Mouse (Mus musculus) limb, embryonic 13.5 days (tissue): ENCODE data around the gene St5. TPM values are rescaled to one million over a fixed set of nuclear protein-coding genes. Genes with fewer than 3 reads are reported as not detected.
A peak's percentile ranks its signal among the peaks of the same experiment; 100 is the strongest.

Experiments
- ATAC-seq: fragments of 200-750 bp; cut with Nextera tagmentation; 2 replicates; pipeline ENCODE4 v1.8.0; 2017; ENCODE audit warnings: low read depth, moderate number of reproducible peaks, moderate TSS enrichment; ENCODE audit not compliant: low FRiP score
- H3K27ac ChIP-seq: fragments of 300-500 bp; sonication (generic); 2 replicates; pipeline ENCODE4 v1.5.1; 2015; ENCODE audit warnings: inconsistent platforms, mild to moderate bottlenecking, moderate library complexity
- H3K27me3 ChIP-seq: fragments of 300-500 bp; sonication (generic); 2 replicates; pipeline ENCODE4 v1.6.1; 2015; ENCODE audit warnings: mild to moderate bottlenecking, inconsistent platforms
- H3K36me3 ChIP-seq: fragments of 300-500 bp; sonication (generic); 2 replicates; pipeline ENCODE4 v1.6.1; 2015; ENCODE audit warnings: inconsistent platforms, mild to moderate bottlenecking, moderate library complexity
- H3K4me1 ChIP-seq: fragments of 300-500 bp; sonication (generic); 2 replicates; pipeline ENCODE4 v1.6.1; 2015; ENCODE audit warnings: inconsistent platforms
- H3K4me2 ChIP-seq: fragments of 300-500 bp; sonication (generic); replicated peaks from 2 replicates; pipeline ENCODE4 v1.6.1; 2015; ENCODE audit warnings: inconsistent platforms, mild to moderate bottlenecking, moderate library complexity
- H3K4me3 ChIP-seq: fragments of 300-500 bp; sonication (generic); 2 replicates; pipeline ENCODE4 v1.5.1; 2015; ENCODE audit warnings: moderate library complexity, mild to moderate bottlenecking, inconsistent platforms
- H3K9ac ChIP-seq: fragments of 300-500 bp; sonication (generic); 2 replicates; pipeline ENCODE4 v1.6.1; 2015; ENCODE audit warnings: mild to moderate bottlenecking, inconsistent platforms
- H3K9me3 ChIP-seq: fragments of 300-500 bp; sonication (generic); 2 replicates; pipeline ENCODE4 v1.6.1; 2016; ENCODE audit warnings: inconsistent platforms
- WGBS: fragments of 180-500 bp; shearing (Covaris S2); methylation state at CpG from one replicate; pipeline ENCODE4 v1.1.7; 2015; 5-methylcytosine and 5-hydroxymethylcytosine counted together
- polyA plus RNA-seq: library from polyadenylated mRNA; unstranded; fragments of >200 nt; fragmentation: Nextera tagmentation; extraction: Ambion mirVana; gene quantifications from 2 replicates; pipeline ENCODE4 v1.2.1, GENCODE M21; 2015

St5 gene
- polyA plus RNA-seq, 1 experiment from 2014 or later: 47.3 TPM

DNA sequence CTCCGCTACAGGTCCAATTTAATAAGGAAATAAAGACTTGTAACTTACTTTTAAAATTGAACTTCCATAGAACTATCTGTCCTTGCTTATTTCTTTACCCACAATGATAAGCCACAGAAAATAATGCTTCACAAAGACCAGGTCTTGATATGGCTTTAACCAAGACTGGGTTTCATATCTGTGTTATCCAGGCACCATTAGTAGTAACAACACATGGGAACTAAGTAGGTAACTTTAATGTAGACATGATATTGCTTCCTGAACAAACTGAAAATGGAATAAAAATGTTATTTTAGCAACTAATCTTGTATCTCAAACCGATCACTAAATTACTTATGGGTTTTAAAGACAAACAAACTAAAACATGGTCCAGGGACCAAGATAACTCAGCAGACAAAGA, 44.1 kb downstream of the St5 start:
- no peaks in the 10 kb centered on the region for H3K27me3 ChIP-seq
- H3K36me3 ChIP-seq: peaks cover 4% of the 10 kb centered on the region; the same call in 1 of the 2 replicates
- H3K4me3 ChIP-seq: no peak overlapping the region
- H3K4me2 ChIP-seq: no peak overlapping the region
- WGBS: 95% methylated on average over 2 of the region's 2 CpGs
- H3K9me3 ChIP-seq: no peaks in the 10 kb centered on the region
- H3K27ac ChIP-seq: no peak overlapping the region
- no peak for ATAC-seq
- peaks cover 7% of the 10 kb centered on the region; the same call in 1 of the 2 replicates for H3K4me1 ChIP-seq
- H3K9ac ChIP-seq: no peak overlapping the region

- no peak overlapping the region for H3K27ac ChIP-seq
- ATAC-seq: no peak
- no peaks in the 10 kb centered on the region for H3K9me3 ChIP-seq
- H3K36me3 ChIP-seq: peaks cover 4% of the 10 kb centered on the region; the same call in 1 of the 2 replicates
- no peaks in the 10 kb centered on the region for H3K27me3 ChIP-seq
- H3K9ac ChIP-seq: no peak overlapping the region
- peaks cover 7% of the 10 kb centered on the region; the same call in 1 of the 2 replicates for H3K4me1 ChIP-seq
- no peak overlapping the region for H3K4me3 ChIP-seq
- H3K4me2 ChIP-seq: no peak overlapping the region
- WGBS: 67% methylated on average over 6 of the region's 6 CpGs
Observed at GRCm38 (mm10) chr7:109657884-109658283, 45.5 kb downstream of the St5 start.

DNA sequence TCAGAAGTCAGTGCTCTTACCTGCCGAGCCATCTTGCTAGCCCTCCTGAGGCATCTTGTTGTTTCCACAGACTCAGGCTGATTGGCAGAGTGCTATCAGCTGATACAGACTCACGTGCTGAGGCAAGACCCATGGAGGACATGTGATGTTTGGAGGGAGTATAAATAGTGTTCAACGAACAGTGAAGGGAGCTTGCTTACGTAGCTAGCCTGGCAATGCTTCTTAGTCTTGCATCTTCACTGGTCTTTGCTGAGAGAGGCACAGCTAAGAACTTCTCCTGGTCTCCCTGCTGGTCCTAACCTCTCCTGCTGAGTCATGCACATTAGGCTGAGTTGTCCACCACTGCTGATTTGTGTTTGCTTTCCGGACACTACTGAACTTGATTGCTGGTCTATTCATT, 48.5 kb downstream of the St5 start:
- ATAC-seq: no peak
- no peaks in the 10 kb centered on the region for H3K27me3 ChIP-seq
- H3K4me1 ChIP-seq: peaks cover 7% of the 10 kb centered on the region; the same call in 1 of the 2 replicates
- no peak overlapping the region for H3K27ac ChIP-seq
- H3K9ac ChIP-seq: no peak overlapping the region
- 91% methylated on average over 5 of the region's 5 CpGs for WGBS
- no peak overlapping the region for H3K4me2 ChIP-seq
- no peaks in the 10 kb centered on the region for H3K9me3 ChIP-seq
- peaks cover 4% of the 10 kb centered on the region; the same call in 1 of the 2 replicates for H3K36me3 ChIP-seq
- no peak overlapping the region for H3K4me3 ChIP-seq

DNA sequence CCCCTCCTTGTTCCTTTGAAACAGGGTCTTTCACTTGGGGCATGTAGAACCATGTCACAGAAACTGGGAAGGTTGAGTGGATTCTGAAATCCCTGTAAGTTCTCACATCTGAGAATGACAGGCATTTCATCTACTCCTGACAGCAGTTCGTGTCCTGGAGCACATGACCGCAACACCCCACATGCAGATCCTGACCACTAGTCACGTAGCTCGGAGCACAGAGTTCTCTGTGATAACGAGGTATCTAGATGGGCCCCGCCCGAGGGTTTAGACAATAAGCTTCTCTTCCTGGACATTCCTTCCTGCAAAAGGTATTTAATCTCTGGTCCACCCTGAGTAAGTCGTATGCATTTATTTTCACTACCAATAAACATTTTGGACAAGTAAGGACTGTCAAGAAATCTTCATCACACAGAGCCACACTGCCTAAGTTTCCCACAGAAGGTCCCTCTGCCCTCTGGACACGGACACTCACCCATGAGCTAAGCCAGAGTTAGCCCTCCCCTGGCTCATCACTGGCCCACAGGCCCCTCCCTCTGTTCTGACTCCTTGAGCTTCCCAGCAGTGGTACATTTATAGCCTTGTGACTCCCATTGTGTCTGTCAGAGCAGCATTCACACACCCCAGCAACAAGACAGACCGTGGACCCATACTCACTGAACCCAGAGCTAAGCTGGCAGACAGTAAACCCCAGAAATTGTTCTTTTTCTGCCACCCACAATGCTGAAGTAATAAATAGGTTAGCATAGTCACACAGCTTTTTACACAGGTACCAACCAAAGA, 54.4 kb downstream of the St5 start:
- no peak for ATAC-seq
- H3K4me1 ChIP-seq: 0 out of 2 replicates have a peak, but pooled peaks cover 4% of the 10 kb centered on the region
- H3K4me3 ChIP-seq: no peak overlapping the region
- no peak overlapping the region for H3K27ac ChIP-seq
- H3K36me3 ChIP-seq: no peaks in the 10 kb centered on the region
- no peaks in the 10 kb centered on the region for H3K27me3 ChIP-seq
- no peak overlapping the region for H3K9ac ChIP-seq
- 79% methylated on average over 10 of the region's 10 CpGs for WGBS
- no peaks in the 10 kb centered on the region for H3K9me3 ChIP-seq
- H3K4me2 ChIP-seq: no peak overlapping the region

DNA sequence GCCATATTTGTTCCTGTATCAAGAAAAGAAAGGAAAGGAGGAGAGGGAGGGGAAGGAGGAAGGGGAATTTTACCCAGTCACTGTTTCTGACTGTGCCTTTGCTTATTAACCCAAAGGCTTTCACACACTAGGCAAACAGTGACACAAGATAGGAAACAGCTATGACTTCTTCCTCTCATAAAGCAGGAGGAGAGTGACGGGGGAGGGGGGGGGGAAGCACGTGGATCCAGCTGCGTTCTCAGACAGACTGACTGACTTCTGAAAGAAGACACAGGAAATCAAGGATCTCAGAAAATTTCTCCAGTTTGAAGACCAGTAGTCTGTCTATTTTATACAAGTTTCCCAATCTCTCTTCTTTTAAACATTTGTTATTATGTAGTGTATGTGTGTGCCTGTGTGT, 56.8 kb downstream of the St5 start:
- Histone ChIP-seq H3K4me2 (no peak overlapping the region), H3K27ac (no peak overlapping the region), H3K36me3 (no peaks in the 10 kb centered on the region), H3K27me3 (no peaks in the 10 kb centered on the region), H3K4me3 (no peak overlapping the region), H3K9me3 (no peaks in the 10 kb centered on the region), H3K4me1 (peaks cover 17% of the 10 kb centered on the region), H3K9ac (no peak overlapping the region)
- 14% methylated on average over 3 of the region's 3 CpGs for WGBS
- no peak for ATAC-seq

DNA sequence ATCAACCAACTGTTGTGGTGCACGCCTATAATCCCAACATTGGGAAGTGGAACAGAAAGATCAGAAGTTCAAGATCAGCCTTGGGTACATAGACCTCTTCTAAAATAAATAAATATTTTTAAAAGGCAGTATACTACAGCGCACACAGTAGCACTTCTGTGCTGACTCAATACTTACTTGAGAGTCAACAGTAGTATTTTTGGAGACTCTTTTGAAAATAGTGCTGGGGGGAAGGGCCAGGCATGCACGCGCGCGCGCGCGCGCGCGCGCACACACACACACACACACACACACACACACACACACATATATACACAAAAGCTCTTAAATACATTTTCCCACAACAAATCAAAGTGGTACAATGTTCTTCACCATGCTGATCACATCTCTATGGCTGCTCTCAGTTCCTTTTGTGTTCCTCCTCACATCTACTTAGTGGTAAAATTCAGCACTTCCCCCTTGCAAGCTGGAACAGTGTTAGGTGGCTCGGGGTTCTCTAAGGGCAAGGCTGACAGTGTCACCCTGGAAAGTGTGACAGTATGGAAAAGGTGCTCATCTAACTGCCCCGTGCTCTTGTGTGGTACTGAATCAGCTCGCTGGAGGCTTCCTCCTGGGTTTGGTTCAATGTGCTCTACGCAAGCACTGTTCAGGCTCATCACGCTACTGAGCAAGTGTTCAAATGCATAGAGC, 60.0 kb downstream of the St5 start:
- ATAC-seq: no peak
- H3K27me3 ChIP-seq: no peaks in the 10 kb centered on the region
- H3K27ac ChIP-seq: no peak overlapping the region
- 94% methylated on average over 18 of the region's 18 CpGs for WGBS
- no peaks in the 10 kb centered on the region for H3K36me3 ChIP-seq
- H3K4me1 ChIP-seq: peaks cover 30% of the 10 kb centered on the region
- no peaks in the 10 kb centered on the region for H3K9me3 ChIP-seq
- no peak overlapping the region for H3K4me3 ChIP-seq
- H3K4me2 ChIP-seq: no peak overlapping the region
- no peak overlapping the region for H3K9ac ChIP-seq

GRCm38 (mm10) chr7:109641963-109642362, 61.4 kb downstream of the St5 start:
- Histone ChIP-seq H3K4me2 (no peak overlapping the region), H3K27me3 (no peaks in the 10 kb centered on the region), H3K4me1 (peaks cover 41% of the 10 kb centered on the region), H3K4me3 (no peak overlapping the region), H3K36me3 (no peaks in the 10 kb centered on the region), H3K9me3 (no peaks in the 10 kb centered on the region), H3K9ac (no peak overlapping the region), H3K27ac (no peak overlapping the region)
- ATAC-seq: no peak
- 45% methylated on average over 1 of the region's 1 CpGs for WGBS

- Histone ChIP-seq H3K27me3 (no peaks in the 10 kb centered on the region), H3K9ac (no peak overlapping the region), H3K9me3 (no peaks in the 10 kb centered on the region), H3K27ac (peak overlapping the region; percentile 1; the same call in 1 of the 2 replicates), H3K4me2 (peak overlapping the region; percentile 25; the same call in 1 of the 2 replicates), H3K4me1 (peaks cover 47% of the 10 kb centered on the region), H3K4me3 (no peak overlapping the region), H3K36me3 (no peaks in the 10 kb centered on the region)
- WGBS: 34% methylated on average over 8 of the region's 8 CpGs
- peak; percentile 48; the same call in 1 of the 2 replicates for ATAC-seq
Observed at GRCm38 (mm10) chr7:109641102-109641501, 62.3 kb downstream of the St5 start.

DNA sequence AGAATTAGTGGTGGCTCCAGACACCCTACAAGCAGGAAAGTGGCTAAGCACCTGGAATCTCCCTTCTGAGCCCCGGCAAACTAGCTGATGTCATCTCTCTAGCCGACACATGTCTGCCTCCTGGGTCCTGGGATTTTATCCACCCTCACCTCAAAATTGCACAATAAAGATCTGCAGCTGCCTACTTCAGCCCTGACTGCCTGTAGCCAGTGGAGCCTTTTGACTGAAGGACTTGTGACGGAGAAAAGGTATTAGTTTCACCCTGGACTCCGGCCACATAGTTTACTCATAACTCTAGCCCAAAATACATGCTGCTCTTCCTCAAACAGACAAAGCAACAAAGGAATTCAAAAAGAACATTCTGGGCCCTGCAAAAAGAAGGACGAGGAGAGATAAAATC, 66.0 kb downstream of the St5 start:
- H3K36me3 ChIP-seq: no peaks in the 10 kb centered on the region
- H3K9ac ChIP-seq: no peak overlapping the region
- ATAC-seq: no peak; the same call in 1 of the 2 replicates
- H3K27me3 ChIP-seq: no peaks in the 10 kb centered on the region
- WGBS: 33% methylated on average over 5 of the region's 5 CpGs
- H3K4me2 ChIP-seq: no peak overlapping the region
- no peaks in the 10 kb centered on the region for H3K9me3 ChIP-seq
- H3K4me1 ChIP-seq: peaks cover 52% of the 10 kb centered on the region
- no peak overlapping the region for H3K4me3 ChIP-seq
- H3K27ac ChIP-seq: peak overlapping the region; percentile 58; the same call in 1 of the 2 replicates

GRCm38 (mm10) chr7:109636086-109636792, 67.2 kb downstream of the St5 start:
- Histone ChIP-seq H3K36me3 (no peaks in the 10 kb centered on the region), H3K27ac (0 out of 2 replicates have a peak overlapping the region, but pooled peaks have one; percentile 15), H3K4me3 (no peak overlapping the region), H3K27me3 (no peaks in the 10 kb centered on the region), H3K9me3 (no peaks in the 10 kb centered on the region), H3K4me2 (no peak overlapping the region), H3K9ac (no peak overlapping the region), H3K4me1 (peaks cover 49% of the 10 kb centered on the region)
- WGBS: 76% methylated on average over 8 of the region's 8 CpGs
- ATAC-seq: no peak

DNA sequence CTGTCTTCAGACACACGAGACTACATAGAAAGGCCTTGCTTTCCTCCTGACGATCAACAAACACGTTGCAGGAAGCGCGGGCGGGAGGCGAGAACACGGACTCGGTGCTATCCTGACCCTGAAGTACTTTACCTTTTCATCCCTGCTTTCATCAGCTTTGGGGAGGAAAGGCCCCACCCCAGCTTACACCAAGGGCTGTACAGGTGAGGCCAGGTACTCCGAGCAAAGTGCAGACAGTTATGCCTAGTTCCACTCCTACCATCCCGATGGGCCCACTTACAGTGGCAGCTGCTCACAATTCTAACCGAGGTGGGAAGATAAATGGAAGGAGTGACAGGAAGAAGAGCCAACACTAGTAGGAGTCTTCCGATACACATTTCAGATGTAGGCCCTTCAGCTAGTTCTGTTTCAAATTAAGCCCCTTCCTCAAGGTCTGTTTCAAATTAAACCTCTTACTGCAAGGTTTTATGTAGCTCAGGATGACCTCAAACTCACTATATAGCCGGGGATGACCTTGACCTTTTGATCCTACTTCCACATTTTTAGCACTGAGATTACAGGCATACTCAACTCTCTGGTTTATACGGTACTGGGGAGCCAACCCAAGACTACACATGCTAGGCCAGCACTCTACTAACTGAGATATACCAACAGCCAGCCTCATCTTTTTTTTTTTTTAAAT, 69.9 kb downstream of the St5 start:
- no peak overlapping the region for H3K4me3 ChIP-seq
- WGBS: 50% methylated on average over 15 of the region's 15 CpGs
- H3K9ac ChIP-seq: no peak overlapping the region
- no peaks in the 10 kb centered on the region for H3K9me3 ChIP-seq
- H3K27ac ChIP-seq: no peak overlapping the region
- H3K4me2 ChIP-seq: no peak overlapping the region
- H3K27me3 ChIP-seq: no peaks in the 10 kb centered on the region
- peaks cover 48% of the 10 kb centered on the region for H3K4me1 ChIP-seq
- ATAC-seq: no peak
- H3K36me3 ChIP-seq: no peaks in the 10 kb centered on the region
